Mouse (Mus musculus) thymus, postnatal 0 days (tissue): ENCODE results near the gene 4933427D14Rik. TPM values are rescaled to one million over a fixed set of nuclear protein-coding genes. Genes with fewer than 3 reads are reported as not detected.

Experiments used
- DNase-seq: peaks from one replicate; pipeline ENCODE4 v3.0.0-alpha.2; 2015; ENCODE audit warnings: low spot score
- polyA plus RNA-seq: library from polyadenylated mRNA; unstranded; fragments of >200 nt; fragmentation: Nextera tagmentation; extraction: Ambion mirVana; gene quantifications from 2 replicates; pipeline ENCODE4 v1.2.1, GENCODE M21; 2015

Gene 4933427D14Rik
- polyA plus RNA-seq, 1 experiment from 2014 or later, result 20.7 TPM

GRCm38 (mm10) chr11:72104223-72104622, 103.0 kb downstream of the 4933427D14Rik start:
- DNase-seq, result no peak

Other genes starting within 250 kb of the 4933427D14Rik start
- 1.2 and 1.6 TPM in 2 replicates for gene Aipl1, start 169.9 kb downstream of the 4933427D14Rik start, polyA plus RNA-seq
- gene Pimreg, start 165.4 kb downstream of the 4933427D14Rik start, polyA plus RNA-seq, result 74.2 and 88.2 TPM in 2 replicates
- 0.05 and 0.14 TPM in 2 replicates for gene Pitpnm3, start 71.7 kb downstream of the 4933427D14Rik start, polyA plus RNA-seq
- gene Gm43951, start 619 bp downstream of the 4933427D14Rik start, polyA plus RNA-seq, result 0.06 and 0.07 TPM in 2 replicates
- 148 and 164 TPM in 2 replicates for gene Txndc17, start 88 bp upstream of the 4933427D14Rik start, polyA plus RNA-seq
- 50.1 and 52.1 TPM in 2 replicates for gene Med31, start 8.1 kb upstream of the 4933427D14Rik start, polyA plus RNA-seq
- gene Slc13a5, start 59.8 kb upstream of the 4933427D14Rik start, polyA plus RNA-seq, result not detected in 2 replicates
- gene Xaf1, start 94.2 kb upstream of the 4933427D14Rik start, polyA plus RNA-seq, result 65.3 and 68.3 TPM in 2 replicates
- 0.16 TPM in 1 of 2 replicates, not detected in the other for gene Fbxo39, start 107.0 kb upstream of the 4933427D14Rik start, polyA plus RNA-seq
- 0.60 and 0.62 TPM in 2 replicates for gene Tekt1, start 155.0 kb upstream of the 4933427D14Rik start, polyA plus RNA-seq
- 3.3 and 4.1 TPM in 2 replicates for gene Smtnl2, start 204.3 kb upstream of the 4933427D14Rik start, polyA plus RNA-seq
- 1.0 and 1.1 TPM in 2 replicates for gene Ggt6, start 228.1 kb upstream of the 4933427D14Rik start, polyA plus RNA-seq
- 124 and 128 TPM in 2 replicates for gene Mybbp1a, start 233.9 kb upstream of the 4933427D14Rik start, polyA plus RNA-seq